Mouse (Mus musculus): ENCODE results near the gene Smu1. TPM values are rescaled to one million over a fixed set of nuclear protein-coding genes. Genes with fewer than 3 reads are reported as not detected.

Gene Smu1
- polyA plus RNA-seq, 1 experiment from 2014 or later = 112 TPM

DNA sequence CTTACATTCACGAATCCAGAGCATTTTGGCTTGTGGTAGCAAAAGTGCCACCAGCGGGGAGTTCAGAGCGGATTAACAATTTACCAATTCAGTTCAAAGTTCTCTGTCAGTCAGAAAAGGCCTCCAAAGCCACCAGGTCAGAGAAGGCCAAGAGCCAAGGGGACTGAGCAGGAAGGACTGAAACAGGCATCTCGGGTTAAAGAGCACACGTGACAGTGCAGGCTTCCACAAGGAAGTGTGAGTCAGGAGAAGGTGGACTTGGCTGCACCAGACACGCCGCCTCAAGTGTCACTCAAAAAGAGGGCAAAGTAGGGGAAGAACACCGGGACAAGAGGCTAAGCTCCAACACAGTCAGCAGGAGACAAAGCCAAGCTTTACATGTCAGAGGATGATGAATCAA is 57.5 kb downstream of the Smu1 start:
- Histone ChIP-seq H3K9ac (no peak overlapping the region), H3K4me2 (no peak overlapping the region), H3K36me3 (peaks cover 11% of the 10 kb centered on the region), H3K4me3 (no peak overlapping the region), H3K4me1 (peaks cover 42% of the 10 kb centered on the region), H3K27me3 (replicated peaks) (no peaks in the 10 kb centered on the region), H3K27ac (peak overlapping the region; percentile 70), H3K9me3 (replicated peaks) (no peaks in the 10 kb centered on the region)
- ATAC-seq = no peak
- 56% methylated on average over 8 of the region's 8 CpGs for WGBS (ENCODE audit: insufficient replicate concordance)

DNA sequence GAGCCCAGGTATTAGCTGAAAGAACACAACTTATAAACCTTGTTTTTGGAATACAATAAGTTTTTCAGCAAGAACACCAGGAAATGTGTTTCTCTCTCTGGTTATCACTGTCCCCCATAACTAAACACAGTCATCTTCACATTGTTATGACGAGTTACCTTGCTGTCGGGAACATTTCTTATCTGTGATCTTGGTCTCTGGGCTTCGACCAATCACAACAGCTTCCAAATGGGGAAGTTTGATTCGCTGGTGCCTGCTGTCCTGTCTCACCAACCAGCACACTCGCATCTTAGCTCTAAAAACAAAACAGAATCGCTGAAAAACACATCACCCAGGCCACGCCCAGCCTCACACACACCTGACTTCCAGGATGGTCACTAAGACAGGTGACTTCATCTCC is 60.7 kb downstream of the Smu1 start:
- peaks cover 26% of the 10 kb centered on the region for H3K4me1 ChIP-seq

DNA sequence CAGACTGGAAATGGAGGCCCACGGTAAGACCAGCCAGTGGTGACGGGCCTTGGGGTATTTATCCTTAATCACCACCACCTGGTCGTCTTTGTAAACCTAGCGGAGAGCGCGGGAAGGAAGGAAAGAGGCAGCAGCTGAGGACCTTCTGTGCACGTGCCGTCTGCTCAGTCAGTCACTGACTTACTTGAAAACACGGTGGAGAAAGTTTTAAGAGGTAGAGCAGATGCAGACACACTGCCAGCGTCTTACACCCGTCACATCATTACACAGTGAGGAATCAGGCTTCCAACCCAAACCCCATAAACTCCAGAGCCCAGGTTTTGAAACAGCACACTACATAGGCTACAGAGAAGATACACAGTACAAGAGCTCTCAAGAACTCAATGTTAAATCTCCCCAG is 66.6 kb downstream of the Smu1 start:
- Histone ChIP-seq H3K4me3 (no peak overlapping the region), H3K27ac (no peak overlapping the region), H3K27me3 (replicated peaks) (no peaks in the 10 kb centered on the region), H3K9me3 (replicated peaks) (no peaks in the 10 kb centered on the region), H3K4me1 (no peaks in the 10 kb centered on the region), H3K4me2 (no peak overlapping the region), H3K9ac (no peak overlapping the region), H3K36me3 (peaks cover 76% of the 10 kb centered on the region)
- no peak for ATAC-seq
- 83% methylated on average over 11 of the region's 11 CpGs for WGBS (ENCODE audit: insufficient replicate concordance)

More for the DNA sequence above, 60.7 kb downstream of the Smu1 start:
- no peaks in the 10 kb centered on the region for H3K27me3 ChIP-seq (replicated peaks)
- WGBS (ENCODE audit: insufficient replicate concordance) = 41% methylated on average over 7 of the region's 7 CpGs
- ATAC-seq = no peak
- H3K4me2 ChIP-seq = no peak overlapping the region
- H3K9me3 ChIP-seq (replicated peaks) = no peaks in the 10 kb centered on the region
- peaks cover 39% of the 10 kb centered on the region for H3K36me3 ChIP-seq
- no peak overlapping the region for H3K4me3 ChIP-seq
- H3K27ac ChIP-seq = no peak overlapping the region
- H3K9ac ChIP-seq = no peak overlapping the region

MicroRNA genes within 50 kb of the gene (microRNA counts, 519-probe panel; counts per million panel counts)
- microRNA mmu-miR-207 = 582 counts per million, percentile 70 among the panel's probes with 10 or more counts

Small RNA genes lying within 50 kb of the gene (microRNA-seq; reads per million reads assigned to microRNA genes)
- not detected for gene Mir207

Other genes with a start within 250 kb of the Smu1 start
- 13.8 and 15.2 TPM in 2 replicates for gene Aptx, start 54.7 kb downstream of the Smu1 start, polyA plus RNA-seq (2016; fragmentation: Nextera tagmentation; extraction: Ambion mirVana)
- gene Dnaja1, start 35.8 kb downstream of the Smu1 start, polyA plus RNA-seq (2016; fragmentation: Nextera tagmentation; extraction: Ambion mirVana) = 245 and 261 TPM in 2 replicates
- gene B4galt1, start 96.1 kb upstream of the Smu1 start, polyA plus RNA-seq (2016; fragmentation: Nextera tagmentation; extraction: Ambion mirVana) = 39.6 and 40.0 TPM in 2 replicates
- gene Spink4, start 162.1 kb upstream of the Smu1 start, polyA plus RNA-seq (2016; fragmentation: Nextera tagmentation; extraction: Ambion mirVana) = 0.58 TPM in 1 of 2 replicates, not detected in the other
- gene Bag1, start 190.4 kb upstream of the Smu1 start, polyA plus RNA-seq (2016; fragmentation: Nextera tagmentation; extraction: Ambion mirVana) = 185 and 192 TPM in 2 replicates
- 48.6 and 48.7 TPM in 2 replicates for gene Chmp5, start 190.5 kb upstream of the Smu1 start, polyA plus RNA-seq (2016; fragmentation: Nextera tagmentation; extraction: Ambion mirVana)
- gene Nfx1, start 213.0 kb upstream of the Smu1 start, polyA plus RNA-seq (2016; fragmentation: Nextera tagmentation; extraction: Ambion mirVana) = 53.5 and 55.7 TPM in 2 replicates